Mouse (Mus musculus): ENCODE data around the gene Olfr822.
"Not testable (repeated sequence)": the region's sequence is repeated elsewhere in the genome, so short reads cannot be mapped to it uniquely, and the experiment has no call there.

Gene Olfr822

GRCm38 (mm10) chr10:130070910-130071309 lies at the start of gene Olfr822:
TSS of gene Olfr822 (plus strand) at chr10:130071210.
- DNase-seq (ENCODE audit: low spot score), result no peak

- DNase-seq (ENCODE audit: low spot score), result no peak
Measured at GRCm38 (mm10) chr10:130030048-130030447, 41.0 kb upstream of the Olfr822 start, which contains the start of gene Olfr821. TSS of gene Olfr821 (plus strand) at chr10:130030348.

- no peak for DNase-seq (ENCODE audit: low spot score)
Measured at GRCm38 (mm10) chr10:130037096-130037495, 33.9 kb upstream of the Olfr822 start.

DNA sequence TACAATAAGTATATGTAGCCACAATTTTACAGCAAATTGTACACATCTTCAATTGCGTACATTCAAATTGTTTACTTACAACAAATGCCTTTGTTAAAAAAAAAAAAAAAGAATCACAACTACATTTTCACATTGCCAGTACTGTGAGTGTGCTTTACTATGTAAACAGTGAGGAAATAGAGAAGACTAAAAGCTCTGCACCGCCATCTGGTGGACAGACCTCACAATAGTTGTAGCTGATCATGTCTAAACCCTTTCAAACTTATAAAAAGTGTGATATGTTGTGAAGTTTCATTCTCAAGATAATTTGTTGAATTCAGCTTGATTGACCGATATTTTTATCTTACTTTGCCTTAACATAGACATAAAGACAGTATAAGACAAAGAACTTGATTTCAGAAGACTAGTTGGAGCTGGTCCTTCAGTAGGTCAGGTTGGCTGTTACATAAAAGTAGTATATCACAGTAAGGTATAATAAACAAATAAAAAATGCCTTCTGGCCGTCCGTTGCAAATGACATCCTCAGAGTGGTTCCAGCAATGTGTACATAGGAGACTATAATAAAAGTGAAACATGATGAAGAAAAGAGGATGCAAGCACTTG lies 21.9 kb downstream of the Olfr822 start:
- DNase-seq (ENCODE audit: low spot score), result peak; percentile 85

DNA sequence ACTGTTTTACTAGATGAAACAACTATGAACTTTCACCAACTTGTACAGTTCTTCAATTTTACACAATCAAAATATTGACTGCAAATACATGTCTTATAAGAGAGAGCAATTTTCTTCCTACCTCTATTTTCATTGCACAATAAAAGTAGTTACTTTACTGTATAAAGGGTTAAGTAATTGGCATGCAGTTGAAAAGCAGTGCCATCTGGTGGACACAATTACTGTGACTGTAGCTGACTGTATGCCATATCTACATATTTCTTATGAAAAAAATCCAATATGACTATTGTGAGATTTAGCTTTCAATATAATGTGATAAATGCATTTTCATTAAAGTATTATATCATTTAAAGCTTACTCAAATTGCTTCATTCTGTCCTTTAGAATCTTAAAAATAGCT lies 25.1 kb downstream of the Olfr822 start:
- DNase-seq (ENCODE audit: low spot score), result peak; percentile 46

- not testable (repeated sequence) for DNase-seq (ENCODE audit: low spot score)
Measured at GRCm38 (mm10) chr10:130115283-130115682, 44.3 kb downstream of the Olfr822 start, which contains the start of gene Olfr823. TSS of gene Olfr823 (minus strand) at chr10:130115383.

- DNase-seq (ENCODE audit: low spot score), result not testable (repeated sequence)
Measured at GRCm38 (mm10) chr10:130116045-130116444, 45.0 kb downstream of the Olfr822 start.

Measured in retina, embryonic 14.5 days (tissue).